Mouse (Mus musculus): ENCODE measurements around the gene Aatk.

The Aatk gene

DNA sequence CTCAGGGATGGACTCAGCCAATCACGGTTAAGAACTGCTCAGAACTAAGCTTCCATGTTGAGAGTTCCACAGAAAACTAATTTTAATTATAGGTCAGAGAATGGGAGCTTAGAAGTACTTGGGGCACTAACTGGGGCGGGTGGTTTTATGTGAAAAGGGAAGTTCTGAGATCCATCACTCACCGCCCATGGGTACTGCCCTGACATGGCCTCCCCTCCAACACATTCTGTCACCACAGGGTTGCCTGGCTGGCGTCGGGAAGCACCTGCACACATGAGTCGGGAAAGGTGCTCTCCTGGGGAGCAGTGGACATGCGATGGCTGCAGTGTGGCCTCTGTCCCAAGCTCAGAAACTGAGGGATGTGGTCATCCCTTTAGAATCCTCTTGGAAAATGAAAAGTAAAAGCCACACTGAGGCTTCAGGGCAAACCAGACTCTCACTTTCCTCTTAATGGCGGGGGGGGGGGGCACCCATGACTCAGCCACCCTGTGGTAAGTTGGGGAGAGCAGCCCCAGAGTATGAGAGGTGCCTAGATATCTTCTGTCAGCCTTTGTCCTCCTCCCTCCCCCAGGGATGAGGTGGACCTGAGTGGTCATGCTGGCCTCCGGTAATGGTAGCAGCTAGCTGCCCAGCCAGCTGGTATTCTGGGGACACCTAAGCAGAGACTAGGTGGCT is 60.1 kb downstream of the Aatk start:
- DNase-seq: no peak

DNA sequence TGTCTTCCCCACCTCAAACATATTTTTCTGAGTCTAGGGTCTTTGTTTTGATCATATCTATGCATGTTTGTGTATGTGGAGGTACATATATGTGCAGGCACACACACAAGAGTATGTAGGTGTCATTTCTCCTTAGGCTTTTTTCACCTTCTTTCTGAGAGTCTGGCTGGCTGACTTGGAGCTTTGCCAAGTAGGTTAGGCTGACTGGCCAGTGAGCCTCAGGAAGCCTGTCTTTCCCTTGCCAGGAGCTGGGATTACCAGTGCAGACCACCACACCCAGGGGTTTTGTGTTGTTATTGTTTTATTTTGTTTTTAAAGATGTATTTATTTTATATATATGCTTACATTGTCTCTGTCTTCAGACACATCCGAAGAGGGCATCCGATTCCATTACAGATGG is 63.8 kb downstream of the Aatk start:
- DNase-seq: no peak

DNA sequence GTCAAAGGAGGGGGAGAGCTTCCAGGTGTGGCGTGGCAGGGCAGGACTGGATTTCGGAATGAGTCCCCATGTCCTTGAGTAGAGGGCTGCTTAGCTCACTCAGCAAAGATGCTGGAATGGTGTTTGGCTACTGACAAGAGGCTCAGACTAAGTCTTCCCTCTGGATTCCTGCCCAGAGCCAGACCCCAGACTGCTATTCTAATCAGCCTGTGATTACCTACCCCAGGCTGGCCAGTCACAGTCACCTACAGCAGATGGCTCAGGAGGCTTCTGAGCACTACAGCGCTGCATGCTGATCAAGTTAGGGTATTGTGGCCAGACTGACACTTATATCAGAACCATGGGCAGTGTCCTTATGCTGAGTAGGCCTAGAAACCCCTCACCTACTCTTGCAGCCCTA is 64.7 kb downstream of the Aatk start:
- no peak for DNase-seq

DNA sequence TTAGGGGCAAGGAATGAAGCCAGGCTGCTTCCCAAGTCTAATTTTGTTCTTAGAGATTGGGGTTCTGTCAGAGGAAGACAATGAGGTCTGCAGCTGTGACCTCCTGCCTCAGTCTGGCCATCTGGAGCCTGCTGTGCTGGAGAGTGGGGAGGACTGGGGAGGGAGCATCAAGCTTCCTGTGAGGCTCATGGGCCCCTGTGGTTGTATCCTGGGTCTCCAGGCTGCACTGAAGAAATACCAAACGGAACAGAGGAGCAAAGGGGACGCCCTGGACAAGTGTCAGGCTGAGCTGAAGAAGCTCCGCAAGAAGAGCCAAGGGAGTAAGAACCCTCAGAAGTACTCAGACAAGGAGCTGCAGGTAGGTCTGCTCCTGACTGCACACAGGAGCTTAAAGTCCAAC is 65.2 kb downstream of the Aatk start:
- no peak for DNase-seq

DNA sequence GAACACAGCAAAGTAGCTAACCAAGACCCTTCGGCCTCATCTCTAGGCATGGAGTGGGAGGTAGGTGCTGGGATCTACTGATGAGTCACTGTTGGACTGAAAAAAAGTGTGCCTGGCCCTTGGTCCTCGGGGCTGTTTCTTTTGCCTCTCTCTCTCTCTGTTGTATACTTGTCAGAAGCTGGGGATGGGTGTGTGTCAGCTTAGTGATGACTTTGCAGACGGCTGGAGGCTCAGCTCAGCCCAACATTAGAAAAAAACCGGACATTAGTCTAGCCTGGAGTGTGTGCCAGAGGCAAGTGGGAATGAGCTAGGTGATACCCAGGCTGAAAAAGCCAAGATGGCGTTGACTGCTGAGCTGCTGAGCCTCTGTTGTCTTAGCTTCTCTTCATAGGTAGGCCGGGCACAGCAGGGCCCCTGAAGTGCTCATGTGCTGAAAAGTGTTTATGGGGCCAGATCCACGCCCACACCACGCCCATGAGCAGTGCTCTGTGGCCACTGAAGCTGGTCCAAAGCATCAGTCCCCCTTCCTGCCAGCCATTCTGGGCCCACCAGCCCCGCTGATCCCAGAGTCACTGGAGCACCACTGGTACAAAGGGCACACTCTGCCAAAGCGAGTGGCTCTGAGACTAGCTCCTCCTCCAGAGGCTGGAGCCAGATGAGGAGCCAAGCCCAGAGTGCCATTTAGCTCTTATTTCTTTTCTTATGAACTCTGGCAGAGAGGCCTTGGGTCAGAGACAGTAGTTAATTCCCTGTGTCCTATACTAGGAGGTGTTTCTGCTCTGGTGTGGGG is 67.2 kb downstream of the Aatk start:
- no peak for DNase-seq

DNA sequence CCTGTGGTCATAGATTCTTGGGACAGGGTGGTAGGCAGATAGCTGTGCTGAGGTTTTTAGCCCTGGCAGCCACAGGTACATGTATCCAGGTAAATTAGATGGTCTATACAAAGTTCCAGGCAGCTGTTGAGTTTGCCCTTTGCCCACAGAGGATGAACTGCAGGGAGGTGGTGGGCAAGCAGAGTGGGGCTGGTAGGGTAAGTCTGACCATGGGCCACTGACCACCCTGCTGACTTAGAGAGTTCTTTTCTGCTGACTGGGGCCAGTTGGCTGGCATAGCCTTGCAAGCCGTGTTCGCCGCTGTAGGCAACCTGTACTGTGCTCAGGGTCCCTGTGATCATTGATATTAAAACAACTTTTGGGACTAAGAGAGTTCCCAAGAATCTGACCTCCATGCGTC is 68.3 kb downstream of the Aatk start:
- no peak for DNase-seq

DNA sequence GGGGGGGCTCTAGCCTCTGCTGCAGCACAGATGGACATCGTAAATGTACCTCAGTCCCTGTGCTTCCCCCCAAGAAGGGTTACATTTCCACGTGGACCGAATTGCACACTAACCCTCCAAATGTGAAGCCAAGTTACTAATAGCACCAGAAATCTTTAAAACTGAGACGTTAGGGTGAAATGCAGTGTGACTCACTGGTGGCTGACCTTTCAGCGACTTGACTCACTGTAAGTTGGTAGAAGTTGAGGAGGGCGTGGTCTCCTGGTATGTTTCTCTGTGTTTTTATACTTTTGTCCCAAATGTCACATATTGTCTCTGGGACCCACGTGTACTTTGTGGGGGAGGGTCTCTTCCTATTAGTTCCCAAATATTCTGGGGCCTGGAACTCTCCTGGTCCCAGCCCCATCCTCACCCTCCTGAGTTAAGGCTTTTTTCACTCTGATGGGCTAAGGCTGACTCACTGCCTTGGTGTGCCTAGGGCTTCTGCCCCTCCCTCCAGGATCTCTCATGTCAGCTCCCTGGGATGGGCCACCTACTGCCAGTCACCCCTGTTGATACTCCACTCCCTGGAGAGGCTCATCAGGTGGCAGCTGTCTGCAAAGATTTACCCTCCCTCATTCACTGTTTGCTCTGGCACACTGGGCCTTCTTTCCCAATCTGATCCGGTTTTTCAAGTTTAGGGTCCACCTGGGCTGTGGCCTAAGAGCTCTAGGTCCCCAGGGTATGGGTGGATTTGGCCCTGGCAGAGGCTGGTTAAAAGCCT is 71.0 kb downstream of the Aatk start:
- DNase-seq: no peak

DNA sequence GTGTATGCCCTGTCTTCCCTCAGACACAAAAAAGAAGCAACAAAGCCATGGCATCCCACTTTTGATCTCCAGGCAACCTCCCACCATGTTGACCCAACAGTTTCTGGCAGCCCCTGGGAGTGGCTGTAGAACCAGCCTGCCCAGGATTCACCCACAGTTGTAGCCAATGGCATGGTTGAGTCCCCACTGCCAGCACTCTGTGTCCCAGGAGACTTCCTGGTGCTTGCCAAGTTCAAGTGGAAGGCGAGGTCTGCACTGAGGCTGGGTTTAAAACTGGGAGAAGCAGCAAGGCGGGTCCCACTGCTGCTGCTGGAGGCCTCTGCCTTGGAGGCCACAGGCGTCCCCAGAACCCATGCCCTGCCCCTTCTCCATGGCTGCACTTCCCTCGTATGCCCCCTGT is 73.2 kb downstream of the Aatk start:
- no peak for DNase-seq

DNA sequence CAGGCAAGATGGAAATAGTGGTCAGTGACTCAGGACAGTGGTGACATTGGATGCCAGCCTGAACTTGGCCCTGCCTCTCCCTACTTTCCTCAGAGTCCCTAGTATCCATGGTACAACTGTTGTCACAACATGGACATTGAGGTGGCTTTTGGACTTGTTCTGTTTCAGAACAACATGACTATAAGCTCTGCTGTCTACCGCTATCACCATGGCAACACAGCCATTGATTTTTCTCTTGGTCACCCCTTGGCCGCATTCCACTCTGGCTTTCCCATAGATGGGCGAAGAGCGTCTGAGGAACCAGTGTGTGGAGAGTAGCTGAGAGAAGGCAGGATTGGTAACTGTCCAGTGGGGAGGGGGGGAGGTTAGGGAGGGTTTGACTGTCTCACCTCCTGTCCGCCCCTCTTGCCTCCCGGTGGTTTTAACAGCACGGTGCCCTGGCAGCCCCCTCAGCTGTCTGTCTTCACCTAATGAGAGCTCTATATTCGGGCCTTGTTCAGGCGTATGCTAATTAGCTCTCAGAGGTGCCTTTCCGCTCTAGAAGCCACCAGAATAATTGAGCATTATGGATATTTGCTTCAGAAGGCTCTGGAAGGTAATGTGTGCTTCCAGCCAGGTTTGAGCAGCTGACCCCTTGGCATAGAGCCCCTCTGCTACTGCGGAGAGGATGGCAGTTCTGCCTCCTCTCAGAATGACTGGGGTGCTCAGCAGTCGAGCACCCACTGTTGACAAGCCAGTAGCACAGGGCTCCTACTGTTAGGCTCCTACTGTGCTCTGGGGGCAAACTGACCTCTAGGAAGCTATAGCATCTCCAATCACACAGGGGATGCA is 76.7 kb downstream of the Aatk start:
- DNase-seq: no peak

DNA sequence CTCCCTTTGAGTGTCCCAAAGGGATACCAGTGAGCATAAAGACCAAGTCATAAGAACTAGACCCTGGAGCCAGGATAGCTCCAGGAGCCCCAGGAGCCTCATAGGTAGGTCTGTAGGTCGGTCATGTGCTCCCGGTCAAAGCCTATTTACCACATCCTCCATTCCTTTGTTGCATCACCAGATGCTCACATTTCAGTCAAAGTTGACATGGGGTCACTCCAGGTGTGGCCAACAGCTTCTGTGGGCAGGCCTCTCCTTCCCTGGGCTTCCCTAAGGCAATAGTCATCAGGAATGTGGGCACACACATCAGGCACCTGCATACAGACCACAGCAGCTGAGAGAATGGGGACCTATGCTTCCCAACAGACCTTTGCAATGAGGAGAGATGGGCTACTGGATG is 79.1 kb downstream of the Aatk start:
- DNase-seq: no peak

DNA sequence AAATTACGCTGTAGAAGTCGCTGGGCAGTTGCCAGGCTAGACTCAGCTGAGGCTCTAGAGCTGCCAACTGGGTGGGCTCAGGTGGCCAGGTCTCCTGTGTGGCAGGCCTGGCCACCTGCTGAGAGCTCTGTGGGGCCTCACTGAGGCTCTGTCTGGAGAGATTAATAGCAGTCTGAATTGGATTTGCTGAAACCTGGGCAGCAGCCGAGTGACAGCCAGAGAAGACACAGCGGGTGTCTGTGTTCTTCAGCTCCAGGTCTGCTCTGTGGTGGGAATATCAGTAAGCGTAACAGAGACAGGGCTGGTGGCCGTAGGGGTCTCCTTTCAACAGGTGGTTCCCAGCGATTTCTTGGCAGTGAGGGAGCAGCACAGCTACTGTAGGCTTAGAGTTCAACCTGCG is 79.6 kb downstream of the Aatk start:
- DNase-seq: no peak

DNA sequence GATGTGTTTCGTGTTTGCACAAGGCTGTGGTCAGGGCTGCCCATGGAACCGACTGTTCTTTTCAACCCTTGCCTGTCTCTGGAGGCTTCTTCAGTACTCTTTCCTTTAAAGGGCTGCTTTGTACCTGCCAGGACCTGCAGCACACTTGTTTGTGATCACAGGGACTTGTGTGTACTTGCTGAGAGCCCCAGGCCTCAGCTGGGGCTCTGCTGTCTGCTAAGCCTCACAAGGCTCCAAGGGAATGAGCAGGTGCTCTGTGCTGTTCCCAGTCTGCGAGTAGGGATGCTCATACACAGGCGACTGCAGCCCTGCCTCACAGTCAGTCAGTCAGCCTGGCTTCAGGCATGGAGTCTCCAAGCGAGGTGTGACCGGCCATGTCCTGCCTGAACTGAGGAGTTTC is 80.7 kb downstream of the Aatk start:
- DNase-seq: no peak

DNA sequence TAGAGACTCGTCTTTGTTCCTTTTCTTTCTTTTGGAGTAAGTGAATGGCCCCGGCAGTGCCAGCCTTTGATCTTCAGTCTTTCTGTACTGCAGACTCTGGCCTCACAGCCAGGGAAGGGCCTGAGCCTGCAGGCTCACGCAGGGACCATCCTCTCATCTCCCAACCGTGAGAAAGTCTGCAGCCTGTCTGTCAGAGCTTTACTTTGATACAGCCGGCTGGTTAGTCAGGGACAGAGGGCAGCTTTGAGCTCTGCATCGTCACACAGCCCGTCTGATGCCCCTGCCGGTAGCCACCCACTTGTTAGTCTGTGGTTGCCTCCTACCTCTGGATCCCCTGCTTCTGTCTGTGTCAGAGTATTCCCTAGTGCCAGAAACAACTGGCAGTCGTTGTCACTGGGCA is 81.9 kb downstream of the Aatk start:
- DNase-seq: no peak

DNA sequence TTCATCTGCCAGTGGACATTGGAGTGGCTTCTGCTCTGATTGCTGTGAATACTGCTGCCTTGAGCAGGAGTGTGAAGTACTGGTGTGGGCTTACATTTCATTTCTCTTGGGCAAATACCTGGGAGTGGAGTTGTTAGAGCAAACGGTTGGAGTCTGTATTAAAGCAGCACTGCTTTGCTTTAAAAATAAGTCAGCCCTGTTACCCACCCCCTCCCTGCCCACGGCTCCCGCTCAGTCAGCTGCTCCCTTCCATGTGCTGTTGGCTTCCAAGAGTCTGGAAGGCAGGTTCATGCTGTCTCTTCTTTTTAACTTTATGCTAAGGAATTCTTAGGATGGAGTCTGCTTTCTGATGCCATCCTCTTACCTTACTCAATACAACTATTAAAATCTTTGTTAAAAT is 85.5 kb downstream of the Aatk start:
- DNase-seq: no peak

DNA sequence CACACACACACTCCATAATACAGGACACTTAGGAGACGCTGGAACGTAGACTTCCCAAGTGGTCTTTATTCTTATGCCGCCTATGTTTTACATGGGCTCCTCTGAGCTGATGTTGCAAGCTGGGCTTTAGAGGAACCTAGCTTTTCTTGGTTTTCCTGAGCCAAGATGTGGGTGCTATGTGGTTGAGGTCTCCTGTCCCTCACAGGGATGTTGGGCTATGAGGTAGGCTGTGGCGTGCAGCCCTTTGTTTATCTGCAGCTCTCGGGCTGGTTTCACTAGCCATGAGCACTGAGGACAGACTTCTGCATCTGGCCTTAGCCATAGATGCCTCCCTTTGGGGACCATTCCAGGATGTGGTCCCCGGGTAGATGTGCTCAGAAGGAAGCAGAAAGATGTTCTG is 86.3 kb downstream of the Aatk start:
- no peak for DNase-seq

DNA sequence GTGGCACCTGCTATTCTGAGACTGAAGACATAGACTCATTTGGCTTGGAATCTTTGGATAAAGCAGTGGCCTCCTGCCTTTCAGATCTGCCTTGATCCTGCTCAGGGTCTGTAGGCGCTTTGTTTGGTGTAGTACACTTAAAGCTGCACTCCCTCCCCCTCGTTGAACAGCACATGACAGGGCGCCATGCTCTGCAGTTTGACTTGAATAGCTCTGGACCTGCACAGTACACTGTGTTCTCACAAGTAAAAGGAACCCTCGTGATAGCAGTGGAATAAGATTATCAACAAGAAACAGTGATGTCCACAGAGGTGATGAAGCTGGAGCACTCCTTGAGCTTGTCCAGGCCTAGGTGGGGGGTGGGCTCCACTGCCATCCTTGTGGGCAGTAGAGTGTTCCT is 87.3 kb downstream of the Aatk start:
- DNase-seq: no peak

DNA sequence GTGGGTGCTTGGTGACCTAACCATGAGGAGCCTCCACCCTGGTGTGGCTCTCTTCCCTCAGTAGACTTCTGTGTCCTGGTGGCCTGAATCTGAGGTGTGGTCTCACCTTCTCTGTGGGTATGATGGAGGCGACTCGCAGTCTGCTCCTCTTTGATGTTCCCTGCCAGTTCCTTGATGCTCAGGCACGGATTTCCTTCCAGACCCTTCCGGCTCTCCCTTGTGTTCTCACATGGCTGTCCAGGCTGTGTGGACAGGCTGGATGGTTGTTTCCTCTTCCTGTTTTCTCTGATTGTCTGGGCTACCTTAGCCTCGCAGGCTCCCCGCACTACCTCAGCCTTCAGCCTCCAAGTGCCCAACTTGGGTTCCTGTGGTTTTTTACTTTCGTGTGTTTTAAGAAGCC is 88.1 kb downstream of the Aatk start:
- no peak for DNase-seq
